Comparison of ENCODE assay signal across 8 mouse cellular contexts in genomic region chr6:85961101-85962091, GRCm38 (mm10). TPM values are rescaled to one million over a fixed set of nuclear protein-coding genes. Genes with fewer than 3 reads are reported as not detected.
DNase-seq lines count a peak whose midpoint lies in the region; ATAC-seq and TF ChIP-seq lines count a peak whose summit lies in the region.

Dusp11 (minus strand) TSS chr6:85961667.

- H3K27me3 ChIP-seq in CH12.LX (replicated peaks) = no peaks in the 10 kb centered on the region
- H3K27me3 ChIP-seq in forebrain, embryonic 12.5 days = no peaks in the 10 kb centered on the region
- no peaks in the 10 kb centered on the region for H3K27me3 ChIP-seq in heart, postnatal 0 days (ENCODE audit: control insufficient read depth, insufficient read depth, low read length)
- no peaks in the 10 kb centered on the region for H3K27me3 ChIP-seq in liver, embryonic 16.5 days (ENCODE audit: control insufficient read depth, insufficient read depth, low read depth, low read length)
- no peaks in the 10 kb centered on the region for H3K27me3 ChIP-seq in neural tube, embryonic 13.5 days
- H3K27me3 ChIP-seq in testis, adult 2 months (ENCODE audit: control insufficient read depth, insufficient read depth, low read length) = no peaks in the 10 kb centered on the region

- H3K4me2 ChIP-seq in CH12.LX (ENCODE audit: insufficient read depth, low read depth, poor library complexity, severe bottlenecking) = peak within 1 kb of the TSS; percentile 99
- peak within 1 kb of the TSS; percentile 66 for H3K4me2 ChIP-seq in forebrain, embryonic 12.5 days
- H3K4me2 ChIP-seq in heart, postnatal 0 days (ENCODE audit: low read depth, low read length) = peak within 1 kb of the TSS; percentile 77
- peak within 1 kb of the TSS; percentile 76 for H3K4me2 ChIP-seq in liver, embryonic 16.5 days (ENCODE audit: low read depth, low read length)
- H3K4me2 ChIP-seq in neural tube, embryonic 13.5 days = peak within 1 kb of the TSS; percentile 82

- no peak for TF ChIP-seq EP300 in CH12.LX (IDR thresholded peaks at IDR 0.05; ENCODE audit: low read length)
- TF ChIP-seq EP300 in heart, postnatal 0 days (IDR thresholded peaks at IDR 0.05; ENCODE audit: low read depth) = peak; percentile 70; the same call in 1 of the 2 replicates

- H3K27ac ChIP-seq in CH12.LX (ENCODE audit: insufficient read depth, low read depth) = peak within 1 kb of the TSS; percentile 79
- H3K27ac ChIP-seq in forebrain, embryonic 12.5 days = peak within 1 kb of the TSS; percentile 98
- H3K27ac ChIP-seq in heart, postnatal 0 days (ENCODE audit: low read depth) = peak within 1 kb of the TSS; percentile 99
- H3K27ac ChIP-seq in liver, embryonic 16.5 days (ENCODE audit: low read length) = peak within 1 kb of the TSS; percentile 99
- peak within 1 kb of the TSS; percentile 97 for H3K27ac ChIP-seq in neural tube, embryonic 13.5 days (replicated peaks)
- H3K27ac ChIP-seq in testis, adult 2 months (ENCODE audit: control insufficient read depth, insufficient read depth, low read depth, low read length) = peak within 1 kb of the TSS; percentile 94

- peaks cover 29% of the 10 kb centered on the region for H3K79me2 ChIP-seq in CH12.LX (replicated peaks; ENCODE audit: control insufficient read depth, extremely low read depth, insufficient read depth, poor library complexity, severe bottlenecking)

- H3K4me1 ChIP-seq in CH12.LX (ENCODE audit: control insufficient read depth in 1 of 2, insufficient read depth in 2 of 2) = peaks cover 2 to 21% of the 10 kb centered on the region in 2 experiments; a peak in 3 of 4 replicates
- H3K4me1 ChIP-seq in forebrain, embryonic 12.5 days = peaks cover 14% of the 10 kb centered on the region
- H3K4me1 ChIP-seq in heart, postnatal 0 days (ENCODE audit: control insufficient read depth, insufficient read depth) = no peaks in the 10 kb centered on the region; the same call in 1 of the 2 replicates
- peaks cover 8% of the 10 kb centered on the region for H3K4me1 ChIP-seq in liver, embryonic 16.5 days (ENCODE audit: control insufficient read depth, low read depth, low read length)
- H3K4me1 ChIP-seq in neural tube, embryonic 13.5 days (replicated peaks) = peaks cover 36% of the 10 kb centered on the region
- H3K4me1 ChIP-seq in testis, adult 2 months (ENCODE audit: control insufficient read depth, insufficient read depth, low read length) = no peaks in the 10 kb centered on the region; the same call in none of the 2 replicates

- ATAC-seq in forebrain, embryonic 12.5 days (ENCODE audit: low FRiP score) = peak; percentile 97
- ATAC-seq in heart, postnatal 0 days (ENCODE audit: insufficient read depth, low read depth) = peak; percentile 93
- ATAC-seq in liver, embryonic 16.5 days (ENCODE audit: low read depth) = peak; percentile 92
- peak; percentile 98 for ATAC-seq in neural tube, embryonic 13.5 days (ENCODE audit: low read depth)

- H3K9me3 ChIP-seq in CH12.LX (replicated peaks; ENCODE audit: low read length) = no peaks in the 10 kb centered on the region
- no peaks in the 10 kb centered on the region for H3K9me3 ChIP-seq in forebrain, embryonic 12.5 days
- H3K9me3 ChIP-seq in heart, postnatal 0 days (replicated peaks; ENCODE audit: control insufficient read depth, low read length) = no peaks in the 10 kb centered on the region
- H3K9me3 ChIP-seq in liver, embryonic 16.5 days (replicated peaks; ENCODE audit: control insufficient read depth, low read length) = no peaks in the 10 kb centered on the region
- no peaks in the 10 kb centered on the region for H3K9me3 ChIP-seq in neural tube, embryonic 13.5 days

- dilution Hi-C loops in CH12.LX (cut with MboI; ENCODE audit: extremely low pct_ligation_motif_present, extremely low pct_unique_long_range_greater_than_20kb, low sequenced_read_pairs) = no loop called here

- peak within 1 kb of the TSS; percentile 92 for H3K9ac ChIP-seq in CH12.LX (ENCODE audit: insufficient read depth, low read depth)
- H3K9ac ChIP-seq in forebrain, embryonic 12.5 days = peak within 1 kb of the TSS; percentile 88
- peak within 1 kb of the TSS; percentile 95 for H3K9ac ChIP-seq in heart, postnatal 0 days (replicated peaks; ENCODE audit: low read depth, low read length)
- peak within 1 kb of the TSS; percentile 98 for H3K9ac ChIP-seq in liver, embryonic 16.5 days (ENCODE audit: low read depth, low read length)
- peak within 1 kb of the TSS; percentile 89 for H3K9ac ChIP-seq in neural tube, embryonic 13.5 days

- peaks cover 8 to 30% of the 10 kb centered on the region in 2 experiments for H3K36me3 ChIP-seq in CH12.LX (replicated peaks in 1 of 2; ENCODE audit: control insufficient read depth in 1 of 2, insufficient read depth in 1 of 2, low read length in 1 of 2)
- H3K36me3 ChIP-seq in forebrain, embryonic 12.5 days (replicated peaks) = peaks cover 14% of the 10 kb centered on the region
- H3K36me3 ChIP-seq in heart, postnatal 0 days (replicated peaks; ENCODE audit: control insufficient read depth, insufficient read depth, low read length) = peaks cover 25% of the 10 kb centered on the region
- peaks cover 8% of the 10 kb centered on the region for H3K36me3 ChIP-seq in liver, embryonic 16.5 days (ENCODE audit: control insufficient read depth, insufficient read depth)
- peaks cover 15% of the 10 kb centered on the region for H3K36me3 ChIP-seq in neural tube, embryonic 13.5 days
- H3K36me3 ChIP-seq in testis, adult 2 months (ENCODE audit: control insufficient read depth, insufficient read depth, low read length) = 0 out of 2 replicates have a peak, but pooled peaks cover 1% of the 10 kb centered on the region

- in situ Hi-C loops in CH12.LX (cut with MboI; ENCODE audit: low pct_ligation_motif_present, low pct_unique_long_range_greater_than_20kb, low sequenced_read_pairs) = no loop called here

- no peak for TF ChIP-seq RAD21 in CH12.LX (IDR thresholded peaks at IDR 0.05; ENCODE audit: low read depth, low read length)

- under 1% methylated on average over 70 of the region's 70 CpGs for WGBS in forebrain, embryonic 12.5 days
- WGBS in heart, postnatal 0 days = under 1% methylated on average over 70 of the region's 70 CpGs
- under 1% methylated on average over 70 of the region's 70 CpGs for WGBS in liver, embryonic 16.5 days (ENCODE audit: insufficient replicate concordance)
- WGBS in neural tube, embryonic 13.5 days = under 1% methylated on average over 70 of the region's 70 CpGs

- peak; percentile 95 for TF ChIP-seq POLR2A in CH12.LX (IDR thresholded peaks at IDR 0.05; ENCODE audit: low read depth, low read length)
- peak; percentile 90 for TF ChIP-seq POLR2A in testis, adult 2 months (IDR thresholded peaks at IDR 0.05; ENCODE audit: control insufficient read depth, low read depth, low read length)

- TF ChIP-seq CTCF in CH12.LX (conservative IDR thresholded peaks at IDR 0.05 in 1 of 2, IDR thresholded peaks at IDR 0.05 in 1 of 2; ENCODE audit: low read depth in 2 of 2, low read length in 2 of 2) = no peak
- TF ChIP-seq CTCF in heart, postnatal 0 days (IDR thresholded peaks at IDR 0.05; ENCODE audit: low read depth) = no peak
- no peak for TF ChIP-seq CTCF in testis, adult 2 months (IDR thresholded peaks at IDR 0.05; ENCODE audit: control insufficient read depth, insufficient read depth, insufficient replicate concordance, low read depth, low read length)

- peak within 1 kb of the TSS; percentile 75 to 87 (median 81) for H3K4me3 ChIP-seq in CH12.LX (replicated peaks in 1 of 3; ENCODE audit: low read depth in 2 of 3, low read length in 2 of 3, poor library complexity in 1 of 3)
- peak within 1 kb of the TSS; percentile 87 for H3K4me3 ChIP-seq in forebrain, embryonic 12.5 days (replicated peaks)
- H3K4me3 ChIP-seq in heart, postnatal 0 days (ENCODE audit: low read depth, low read length) = peak within 1 kb of the TSS; percentile 84
- peak within 1 kb of the TSS; percentile 92 for H3K4me3 ChIP-seq in liver, embryonic 16.5 days (ENCODE audit: low read depth, low read length)
- H3K4me3 ChIP-seq in neural tube, embryonic 13.5 days = peak within 1 kb of the TSS; percentile 76
- H3K4me3 ChIP-seq in testis, adult 2 months (ENCODE audit: control insufficient read depth, low read depth, low read length) = peak within 1 kb of the TSS; percentile 94

- DNase-seq in CH12.LX (ENCODE audit: extremely low read depth) = peak; percentile 84
- DNase-seq in c-Kit-positive CD71-positive TER-119-negative erythroid progenitor cells, embryonic 14.5 days (ENCODE audit: low read depth) = peak; percentile 86
- peak; percentile 93 for DNase-seq in heart, postnatal 0 days (ENCODE audit: low spot score)
- peak; percentile 95 to 96 for DNase-seq in kidney, postnatal 4 days

TF ChIP-seq in CH12.LX, 34 proteins besides CTCF, POLR2A, EP300 and RAD21 (continues in another document):
- peak; percentile 60; the same call in 1 of the 2 replicates for TF ChIP-seq KAT2A (IDR thresholded peaks at IDR 0.05; ENCODE audit: insufficient replicate concordance, low read length)
- TF ChIP-seq PAX5 (IDR thresholded peaks at IDR 0.05; ENCODE audit: low read length) = no peak
- no peak for TF ChIP-seq USF2 (conservative IDR thresholded peaks at IDR 0.05; ENCODE audit: low read depth, low read length)
- TF ChIP-seq POLR2AphosphoS2 (IDR thresholded peaks at IDR 0.05; ENCODE audit: low read depth, low read length) = 0 out of 2 replicates have a peak, but pooled peaks have one; percentile 64
- 0 out of 2 replicates have a peak, but pooled peaks have one; percentile 26 for TF ChIP-seq MAZ (IDR thresholded peaks at IDR 0.05; ENCODE audit: low read depth, low read length)
- TF ChIP-seq NRF1 (IDR thresholded peaks at IDR 0.05; ENCODE audit: low read depth, low read length) = peak; percentile 89
- TF ChIP-seq JUN (IDR thresholded peaks at IDR 0.05; ENCODE audit: insufficient read depth, low read depth, low read length) = no peak
- TF ChIP-seq MYC (IDR thresholded peaks at IDR 0.05; ENCODE audit: low read depth, low read length) = 0 out of 2 replicates have a peak, but pooled peaks have one; percentile 47
- TF ChIP-seq RCOR1 (conservative IDR thresholded peaks at IDR 0.05; ENCODE audit: low read depth, low read length) = no peak
- TF ChIP-seq ZMIZ1 (IDR thresholded peaks at IDR 0.05; ENCODE audit: low read depth, low read length) = peak; percentile 87
- peak; percentile 43 for TF ChIP-seq MXI1 (IDR thresholded peaks at IDR 0.05; ENCODE audit: low read depth, low read length)
- no peak for TF ChIP-seq USF1 (IDR thresholded peaks at IDR 0.05; ENCODE audit: low read depth, low read length)

RNA-seq across cellular contexts. Expression of gene Dusp11, which starts in this region (rescaled TPM):
- total RNA-seq in CH12.LX (2012; rRNA removed) (28.5 and 33.2 TPM in 2 replicates), CH12.LX (2014; rRNA removed) (34.8 and 35.7 TPM in 2 replicates)
- polyA plus RNA-seq in CH12.LX (2012; ENCODE audit: insufficient read length, low read depth) = 46.6 and 48.6 TPM in 2 replicates
- polyA plus RNA-seq in forebrain, embryonic 12.5 days (2016; fragmentation: Nextera tagmentation; extraction: Ambion mirVana) = 47.3 and 49.5 TPM in 2 replicates
- total RNA-seq in heart, postnatal 0 days (2014; rRNA removed; ENCODE audit: low replicate concordance) = 36.8 and 39.1 TPM in 2 replicates
- 27.7 and 33.5 TPM in 2 replicates for polyA plus RNA-seq in heart, postnatal 0 days (2015; fragmentation: Nextera tagmentation; extraction: Ambion mirVana)
- 20.7 and 28.1 TPM in 2 replicates for polyA plus RNA-seq in liver, embryonic 16.5 days (2015; fragmentation: Nextera tagmentation; extraction: Ambion mirVana)
- polyA plus RNA-seq in neural tube, embryonic 13.5 days (2015; fragmentation: Nextera tagmentation; extraction: Ambion mirVana) = 53.0 and 57.4 TPM in 2 replicates
- polyA plus RNA-seq in testis, adult 2 months (2012; rRNA removed) = 12.2 and 15.7 TPM in 2 replicates

Comparison
In these comparisons a context has a peak if more than half of its experiments do, and no peak if none do; other contexts are left out.
1. Peak in every context shown above with its lines: DNase-seq, ATAC-seq, H3K4me3 ChIP-seq and H3K27ac ChIP-seq.